Mouse (Mus musculus) embryonic facial prominence, embryonic 15.5 days (tissue): ENCODE data around the gene Trcg1. TPM values are rescaled to one million over a fixed set of nuclear protein-coding genes. Genes with fewer than 3 reads are reported as not detected.
"Not testable (repeated sequence)": the region's sequence is repeated elsewhere in the genome, so short reads cannot be mapped to it uniquely, and the experiment has no call there.

Source experiments
- ATAC-seq: fragments of 200-750 bp; cut with Nextera tagmentation; 2 replicates; pipeline ENCODE4 v1.8.0; 2017; ENCODE audit warnings: low read depth, moderate TSS enrichment; ENCODE audit not compliant: insufficient number of reproducible peaks, low FRiP score, low TSS enrichment
- H3K27ac ChIP-seq: fragments of 300-500 bp; sonication (generic); replicated peaks from 2 replicates; pipeline ENCODE4 v1.5.1; 2015; ENCODE audit warnings: mild to moderate bottlenecking, inconsistent platforms
- H3K27me3 ChIP-seq: fragments of 300-500 bp; sonication (generic); 2 replicates; pipeline ENCODE4 v1.6.1; 2015; ENCODE audit warnings: inconsistent platforms
- H3K36me3 ChIP-seq: fragments of 300-500 bp; sonication (generic); 2 replicates; pipeline ENCODE4 v1.6.1; 2015; ENCODE audit warnings: mild to moderate bottlenecking, inconsistent platforms
- H3K4me1 ChIP-seq: fragments of 300-500 bp; sonication (generic); 2 replicates; pipeline ENCODE4 v1.6.1; 2015; ENCODE audit warnings: inconsistent platforms
- H3K4me2 ChIP-seq: fragments of 300-500 bp; sonication (generic); replicated peaks from 2 replicates; pipeline ENCODE4 v1.6.1; 2015; ENCODE audit warnings: mild to moderate bottlenecking, inconsistent platforms
- H3K4me3 ChIP-seq: fragments of 300-500 bp; sonication (generic); replicated peaks from 2 replicates; pipeline ENCODE4 v1.5.1; 2015; ENCODE audit warnings: mild to moderate bottlenecking, inconsistent platforms
- H3K9ac ChIP-seq: fragments of 300-500 bp; sonication (generic); 2 replicates; pipeline ENCODE4 v1.6.1; 2015; ENCODE audit warnings: inconsistent platforms
- H3K9me3 ChIP-seq: fragments of 300-500 bp; sonication (generic); replicated peaks from 2 replicates; pipeline ENCODE4 v1.6.1; 2016; ENCODE audit warnings: inconsistent platforms
- WGBS: fragments of 180-500 bp; shearing (Covaris S2); methylation state at CpG from one replicate; pipeline ENCODE4 v1.1.7; 2015; 5-methylcytosine and 5-hydroxymethylcytosine counted together
- polyA plus RNA-seq: library from polyadenylated mRNA; unstranded; fragments of >200 nt; fragmentation: Nextera tagmentation; extraction: Ambion mirVana; gene quantifications from 2 replicates; pipeline ENCODE4 v1.2.1, GENCODE M21; 2015

Gene Trcg1
- polyA plus RNA-seq: 0.05 TPM in 1 of 2 replicates, not detected in the other

DNA sequence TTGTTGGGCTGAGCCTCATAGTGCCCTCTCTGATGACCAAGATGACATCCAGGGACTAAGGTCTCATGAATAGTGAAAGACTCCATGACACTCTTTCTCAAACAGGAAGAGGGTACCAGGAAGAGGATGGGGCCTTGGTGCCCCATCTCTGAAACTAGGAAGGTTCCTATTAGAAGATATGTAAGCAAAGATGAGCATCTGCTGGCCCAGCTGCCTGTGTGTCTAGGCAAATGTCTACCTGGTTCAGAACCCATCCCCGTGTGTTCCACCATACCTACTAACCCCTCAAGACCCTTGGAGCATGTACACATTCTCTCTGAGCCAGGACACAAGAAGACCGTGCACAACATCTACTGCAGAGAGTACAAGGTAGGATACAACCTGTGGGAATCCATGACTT lies at the start of gene Trcg1:
Trcg1 (plus strand) TSS at position 301 of the 400 bp plus-strand sequence.
- no peak for ATAC-seq
- no peak within 1 kb of the TSS for H3K4me3 ChIP-seq
- no peak within 1 kb of the TSS for H3K9ac ChIP-seq
- H3K27me3 ChIP-seq: no peaks in the 10 kb centered on the region
- no peak within 1 kb of the TSS for H3K4me2 ChIP-seq
- H3K36me3 ChIP-seq: no peaks in the 10 kb centered on the region
- H3K4me1 ChIP-seq: no peaks in the 10 kb centered on the region
- WGBS: 87% methylated on average over 2 of the region's 2 CpGs
- no peaks in the 10 kb centered on the region for H3K9me3 ChIP-seq
- no peak within 1 kb of the TSS for H3K27ac ChIP-seq

DNA sequence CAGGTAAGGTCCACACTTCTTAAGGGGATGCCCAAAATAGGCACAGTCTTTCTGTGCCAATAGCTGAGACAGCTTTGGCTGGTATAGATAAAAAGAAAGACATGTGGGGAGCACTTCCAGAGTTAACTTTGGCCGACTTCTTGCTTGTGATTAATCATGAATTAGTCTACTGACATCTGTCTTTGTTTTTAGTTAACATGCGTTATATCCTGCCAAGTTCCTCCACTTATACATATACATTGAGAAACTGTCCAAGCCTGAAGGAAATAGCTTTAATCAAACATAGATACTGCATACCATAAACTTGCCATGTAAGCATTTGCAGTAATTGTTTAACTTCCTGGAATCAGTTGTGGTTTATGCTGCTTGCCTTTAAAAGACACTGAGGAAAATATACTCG lies 39.6 kb upstream of the Trcg1 start:
- no peaks in the 10 kb centered on the region for H3K27me3 ChIP-seq
- no peak for ATAC-seq
- H3K4me1 ChIP-seq: no peaks in the 10 kb centered on the region
- H3K4me2 ChIP-seq: no peak overlapping the region
- WGBS: 34% methylated on average over 3 of the region's 3 CpGs
- no peak overlapping the region for H3K27ac ChIP-seq
- no peaks in the 10 kb centered on the region for H3K9me3 ChIP-seq
- H3K9ac ChIP-seq: no peak overlapping the region
- H3K4me3 ChIP-seq: no peak overlapping the region
- no peaks in the 10 kb centered on the region for H3K36me3 ChIP-seq

DNA sequence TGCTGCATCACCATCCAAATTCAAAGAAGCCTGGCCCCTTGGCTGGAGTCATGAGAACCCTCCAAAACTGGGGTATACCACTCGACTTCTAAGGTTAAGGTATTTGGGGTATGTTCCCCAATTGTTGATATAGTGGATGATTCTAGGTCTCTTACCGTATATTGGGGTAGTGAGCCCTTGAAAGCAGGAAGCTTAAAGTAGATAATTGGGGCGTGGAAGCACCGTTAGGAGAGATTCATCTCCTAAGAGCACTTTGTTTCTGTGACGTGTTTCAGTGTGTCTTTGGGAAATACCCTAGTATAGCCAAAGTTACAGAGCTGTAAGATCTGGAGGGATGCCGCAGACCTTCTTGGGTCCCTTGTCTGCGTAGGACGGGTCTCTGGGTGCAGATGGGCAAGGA lies 38.9 kb upstream of the Trcg1 start:
- no peaks in the 10 kb centered on the region for H3K4me1 ChIP-seq
- no peak for ATAC-seq
- no peaks in the 10 kb centered on the region for H3K27me3 ChIP-seq
- no peaks in the 10 kb centered on the region for H3K36me3 ChIP-seq
- H3K9me3 ChIP-seq: no peaks in the 10 kb centered on the region
- no peak overlapping the region for H3K4me3 ChIP-seq
- H3K27ac ChIP-seq: no peak overlapping the region
- 66% methylated on average over 8 of the region's 8 CpGs for WGBS
- no peak overlapping the region for H3K4me2 ChIP-seq
- H3K9ac ChIP-seq: no peak overlapping the region

DNA sequence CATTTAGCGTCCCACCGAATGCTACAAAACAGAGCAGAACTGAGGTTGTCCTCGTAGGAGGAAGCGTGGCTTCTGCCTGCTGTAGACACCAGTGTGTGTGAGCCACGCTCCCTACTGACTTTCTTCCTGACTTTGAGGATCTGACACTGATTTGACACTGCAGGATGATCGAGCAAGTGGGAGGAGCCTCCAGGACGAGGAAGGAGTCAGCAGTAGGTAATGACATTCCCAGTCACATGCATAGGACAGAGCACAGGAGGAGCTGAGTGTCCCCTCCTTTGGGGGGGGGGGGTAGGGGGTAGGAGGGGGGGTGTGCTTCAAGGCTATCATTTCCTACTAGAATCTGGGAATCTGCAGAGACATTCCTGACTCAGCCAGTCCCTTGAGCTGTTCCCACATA lies 33.4 kb upstream of the Trcg1 start:
- no peaks in the 10 kb centered on the region for H3K36me3 ChIP-seq
- no peaks in the 10 kb centered on the region for H3K4me1 ChIP-seq
- WGBS: 62% methylated on average over 7 of the region's 7 CpGs
- H3K9me3 ChIP-seq: no peaks in the 10 kb centered on the region
- ATAC-seq: no peak
- no peak overlapping the region for H3K9ac ChIP-seq
- H3K27ac ChIP-seq: no peak overlapping the region
- H3K4me2 ChIP-seq: no peak overlapping the region
- no peak overlapping the region for H3K4me3 ChIP-seq
- no peaks in the 10 kb centered on the region for H3K27me3 ChIP-seq

DNA sequence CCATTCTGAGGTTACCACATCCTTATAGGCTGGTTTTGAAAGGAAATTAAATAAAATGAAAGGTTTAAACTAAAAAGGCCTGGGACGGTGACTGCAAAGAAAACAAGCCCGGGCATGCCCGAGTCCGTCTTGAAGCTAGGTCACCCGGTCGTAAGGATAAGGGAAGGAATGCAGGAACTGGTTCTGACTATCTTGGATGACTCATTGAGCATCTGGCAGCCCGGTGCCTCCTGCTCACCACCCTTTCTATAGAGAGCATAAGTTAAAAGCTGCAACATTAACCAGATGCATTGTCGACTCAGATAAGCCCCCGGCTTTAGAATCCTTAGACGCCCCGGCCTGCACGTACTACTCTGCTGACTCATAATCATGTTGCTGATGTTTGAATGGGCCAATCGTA lies 32.8 kb upstream of the Trcg1 start:
- H3K36me3 ChIP-seq, H3K4me3 ChIP-seq, H3K4me1 ChIP-seq, H3K9me3 ChIP-seq, ATAC-seq, H3K4me2 ChIP-seq, H3K27ac ChIP-seq, H3K9ac ChIP-seq, H3K27me3 ChIP-seq: not testable (repeated sequence)
- WGBS: 70% methylated on average over 13 of the region's 13 CpGs

DNA sequence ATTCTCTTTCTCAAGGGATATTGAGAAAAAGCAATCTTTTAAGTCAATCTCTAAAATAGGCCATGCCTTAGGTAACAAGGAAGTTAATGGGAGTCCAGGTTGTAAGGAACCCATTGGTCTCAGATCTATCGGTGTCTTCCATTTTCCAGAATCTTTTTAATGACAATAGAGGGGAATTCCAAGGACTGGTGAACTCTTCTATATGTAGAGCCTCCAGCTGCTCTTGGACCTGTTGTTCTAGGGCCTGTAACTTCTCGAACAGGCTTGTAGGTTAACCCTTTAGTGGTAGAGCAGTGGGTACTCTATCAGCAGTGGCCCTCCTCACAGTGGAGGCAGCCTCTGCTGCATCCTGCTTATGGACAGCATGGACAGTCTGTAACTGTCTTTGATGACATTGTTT lies 29.5 kb upstream of the Trcg1 start:
- ATAC-seq: no peak
- Histone ChIP-seq H3K4me2 (no peak overlapping the region), H3K36me3 (no peaks in the 10 kb centered on the region), H3K9me3 (no peaks in the 10 kb centered on the region), H3K27ac (no peak overlapping the region), H3K27me3 (no peaks in the 10 kb centered on the region), H3K4me1 (no peaks in the 10 kb centered on the region), H3K9ac (no peak overlapping the region), H3K4me3 (no peak overlapping the region)
- WGBS: 65% methylated on average over 2 of the region's 2 CpGs

DNA sequence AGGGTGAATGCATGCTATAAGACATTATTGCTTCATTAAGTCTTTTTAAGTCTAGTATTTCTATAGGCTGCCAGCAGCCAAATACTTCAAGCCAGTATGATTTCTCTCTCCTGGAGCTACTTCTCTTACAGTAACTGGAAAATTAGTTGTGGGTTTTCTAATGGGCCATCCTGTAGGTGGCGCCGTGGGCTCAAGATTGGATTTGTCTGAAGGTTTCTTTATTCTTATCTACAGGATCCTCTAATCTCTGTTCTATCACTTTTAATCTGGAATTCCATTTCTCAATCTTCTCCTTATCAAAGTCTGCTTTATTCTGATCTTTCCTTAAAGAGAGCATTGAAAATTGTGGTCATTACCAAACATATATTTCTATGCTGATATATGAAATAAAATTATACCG lies 27.0 kb upstream of the Trcg1 start:
- WGBS: 28% methylated on average over 3 of the region's 3 CpGs
- no peaks in the 10 kb centered on the region for H3K27me3 ChIP-seq
- H3K27ac ChIP-seq: no peak overlapping the region
- H3K4me1 ChIP-seq: no peaks in the 10 kb centered on the region
- H3K4me3 ChIP-seq: no peak overlapping the region
- ATAC-seq: no peak
- H3K9me3 ChIP-seq: no peaks in the 10 kb centered on the region
- no peak overlapping the region for H3K4me2 ChIP-seq
- H3K9ac ChIP-seq: no peak overlapping the region
- no peaks in the 10 kb centered on the region for H3K36me3 ChIP-seq

DNA sequence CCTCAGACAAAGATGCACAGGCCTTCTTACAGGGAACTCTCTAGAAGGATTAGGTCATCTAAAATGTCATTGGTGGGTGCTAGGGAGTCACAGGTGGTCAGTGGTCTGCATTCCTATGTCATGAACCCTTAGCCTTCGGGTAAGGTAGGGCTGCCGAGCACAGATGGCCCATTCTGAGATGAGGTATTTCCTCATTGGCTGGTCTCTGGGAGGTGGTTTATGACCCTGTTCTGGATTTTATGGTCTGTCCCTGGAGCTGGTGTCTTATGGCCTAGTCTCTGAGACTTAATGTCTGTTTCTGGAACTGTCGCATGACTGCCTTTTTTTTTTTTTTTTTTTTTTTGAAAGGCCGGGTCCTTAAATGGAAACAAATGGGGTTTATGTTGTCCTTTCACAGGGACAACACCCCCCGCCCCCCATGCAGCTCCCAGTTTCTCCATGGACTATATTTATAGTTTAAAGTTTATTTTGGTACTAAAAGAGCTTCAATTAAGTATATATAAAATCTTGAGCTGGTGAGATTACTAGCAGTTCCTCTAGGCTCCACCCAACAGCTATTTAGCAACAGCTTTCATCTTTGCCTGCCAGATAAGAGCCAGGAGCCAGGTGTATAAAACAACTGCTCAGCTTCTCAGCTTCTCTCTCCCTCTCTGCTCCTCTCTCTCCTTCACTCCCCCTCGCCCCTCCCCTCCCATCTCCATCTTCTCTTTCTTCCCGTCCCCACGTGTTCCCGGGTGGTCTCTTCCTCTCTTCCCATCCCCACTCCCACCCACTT lies 23.7 kb upstream of the Trcg1 start:
- ATAC-seq: no peak
- Histone ChIP-seq H3K27me3 (no peaks in the 10 kb centered on the region), H3K9ac (no peak overlapping the region), H3K9me3 (no peaks in the 10 kb centered on the region), H3K27ac (no peak overlapping the region), H3K4me1 (no peaks in the 10 kb centered on the region), H3K4me3 (no peak overlapping the region), H3K4me2 (no peak overlapping the region), H3K36me3 (no peaks in the 10 kb centered on the region)
- WGBS: 49% methylated on average over 9 of the region's 9 CpGs

DNA sequence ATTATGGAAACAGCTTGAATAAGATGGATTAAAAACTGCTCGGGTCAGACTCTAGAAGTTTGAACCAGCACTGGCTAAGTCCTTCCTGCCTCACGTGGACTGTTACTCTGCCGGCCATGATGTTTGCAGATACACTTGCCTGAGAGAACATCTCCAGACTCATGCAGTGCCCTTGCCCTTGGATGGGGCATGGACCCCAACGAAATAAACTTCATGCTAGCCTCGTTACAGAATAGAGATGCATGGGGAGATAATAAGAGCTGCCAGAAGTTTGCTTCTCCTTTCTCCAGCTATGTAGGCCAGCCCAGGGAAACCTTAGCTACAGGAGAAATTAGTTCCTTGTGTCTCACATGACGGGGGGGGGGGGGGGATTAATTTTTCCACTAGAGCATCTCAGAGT lies 21.9 kb upstream of the Trcg1 start:
- Histone ChIP-seq H3K27ac (no peak overlapping the region), H3K9ac (no peak overlapping the region), H3K4me3 (no peak overlapping the region), H3K4me2 (no peak overlapping the region), H3K9me3 (no peaks in the 10 kb centered on the region), H3K27me3 (no peaks in the 10 kb centered on the region), H3K4me1 (no peaks in the 10 kb centered on the region), H3K36me3 (no peaks in the 10 kb centered on the region)
- ATAC-seq: no peak
- 58% methylated on average over 6 of the region's 6 CpGs for WGBS

DNA sequence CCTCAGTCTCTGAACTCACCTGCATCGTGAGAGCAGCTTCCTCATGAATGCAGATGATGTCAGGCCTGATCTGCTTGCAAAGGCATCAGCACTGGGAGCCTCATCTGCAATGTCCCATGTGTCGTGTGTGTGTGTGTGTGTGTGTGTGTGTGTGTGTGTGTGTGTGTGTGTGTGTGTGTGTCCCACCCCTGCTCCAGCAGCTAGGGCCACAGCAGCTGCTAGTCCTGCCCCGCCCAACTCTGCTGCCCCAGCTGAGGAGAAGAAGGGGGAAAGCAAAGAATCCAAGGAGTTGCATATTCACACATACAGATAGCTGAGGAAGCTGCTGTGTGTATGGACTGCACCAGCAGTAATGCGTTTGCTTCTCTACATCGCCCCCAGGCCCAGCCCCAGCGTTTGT lies 19.1 kb upstream of the Trcg1 start:
- Histone ChIP-seq H3K36me3 (no peaks in the 10 kb centered on the region), H3K4me2 (no peak overlapping the region), H3K27me3 (no peaks in the 10 kb centered on the region), H3K9ac (no peak overlapping the region), H3K4me3 (no peak overlapping the region), H3K27ac (no peak overlapping the region), H3K4me1 (no peaks in the 10 kb centered on the region), H3K9me3 (no peaks in the 10 kb centered on the region)
- 77% methylated on average over 6 of the region's 6 CpGs for WGBS
- no peak for ATAC-seq

DNA sequence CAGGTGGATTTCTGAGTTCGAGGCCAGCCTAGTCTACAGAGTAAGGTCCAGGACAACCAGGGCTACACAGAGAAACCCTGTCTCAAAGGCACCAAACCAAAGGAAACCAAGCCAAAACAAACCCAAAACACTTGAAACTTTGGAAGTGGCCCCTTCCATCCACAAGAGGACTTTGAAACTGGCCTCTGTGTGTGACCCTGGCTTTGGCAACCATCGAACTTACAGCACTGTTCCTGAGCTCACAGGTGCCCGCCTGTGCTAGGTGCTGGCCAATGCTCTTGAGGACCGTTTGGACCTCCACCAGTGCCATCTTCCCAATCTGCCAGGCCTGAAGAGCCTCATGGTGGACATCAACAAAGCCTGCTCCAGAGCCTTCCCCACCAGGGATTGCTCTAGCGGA lies 17.6 kb upstream of the Trcg1 start:
- Histone ChIP-seq H3K9ac (no peak overlapping the region), H3K4me1 (no peaks in the 10 kb centered on the region), H3K27me3 (no peaks in the 10 kb centered on the region), H3K4me3 (no peak overlapping the region), H3K9me3 (no peaks in the 10 kb centered on the region), H3K4me2 (no peak overlapping the region), H3K27ac (no peak overlapping the region), H3K36me3 (no peaks in the 10 kb centered on the region)
- WGBS: 81% methylated on average over 5 of the region's 5 CpGs
- no peak for ATAC-seq

DNA sequence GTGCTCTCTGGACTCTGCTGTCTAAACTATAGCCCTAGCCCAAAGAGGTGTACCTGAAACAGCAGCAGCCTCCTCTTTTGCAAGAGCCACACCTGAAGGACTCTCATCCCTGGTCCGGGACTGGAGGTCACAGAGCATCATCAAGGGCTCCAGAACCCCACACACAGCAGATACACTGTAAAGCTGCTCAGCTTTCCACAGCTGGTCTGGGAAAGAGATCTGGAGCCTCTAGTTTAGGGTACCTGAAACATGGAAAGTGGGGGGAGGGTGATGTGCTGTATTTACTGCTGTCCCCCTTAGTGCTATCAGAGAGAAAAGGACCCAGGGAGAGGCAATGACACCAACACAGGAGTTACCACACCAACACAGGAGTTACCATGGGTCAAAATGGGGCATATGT lies 16.8 kb upstream of the Trcg1 start:
- Histone ChIP-seq H3K27me3 (no peaks in the 10 kb centered on the region), H3K9me3 (no peaks in the 10 kb centered on the region), H3K4me2 (no peak overlapping the region), H3K4me3 (no peak overlapping the region), H3K9ac (no peak overlapping the region), H3K36me3 (no peaks in the 10 kb centered on the region), H3K27ac (no peak overlapping the region), H3K4me1 (no peaks in the 10 kb centered on the region)
- WGBS: 93% methylated on average over 1 of the region's 1 CpGs
- ATAC-seq: no peak
